Mouse (Mus musculus): Measurements from ENCODE around the gene Myh2.

GRCm38 (mm10) chr11:67176376-67176775 is 5.5 kb downstream of the Myh2 start:
- no peak for TF ChIP-seq CTCF (IDR thresholded peaks at IDR 0.05; ENCODE audit: low read depth, low read length)
- TF ChIP-seq POLR2A (IDR thresholded peaks at IDR 0.05; ENCODE audit: extremely low read depth, insufficient read depth, low read length), result no peak
